Mouse (Mus musculus) stomach, postnatal 0 days (tissue): ENCODE measurements around the gene Klc3. TPM values are rescaled to one million over a fixed set of nuclear protein-coding genes. Genes with fewer than 3 reads are reported as not detected.

ENCODE experiments used
- ATAC-seq: fragments of 200-750 bp; cut with Nextera tagmentation; 2 replicates; pipeline ENCODE4 v1.8.0; 2017; ENCODE audit not compliant: low FRiP score, low TSS enrichment
- DNase-seq: peaks from one replicate; pipeline ENCODE4 v3.0.0-alpha.2; 2016; ENCODE audit warnings: low spot score
- H3K27ac ChIP-seq: fragments of 300-500 bp; sonication (generic); replicated peaks from 2 replicates; pipeline ENCODE4 v1.5.1; 2014; ENCODE audit warnings: mild to moderate bottlenecking, control low read depth
- H3K27me3 ChIP-seq: fragments of 300-500 bp; sonication (generic); 2 replicates; pipeline ENCODE4 v1.6.1; 2014; ENCODE audit warnings: low read length; ENCODE audit not compliant: control insufficient read depth, insufficient read depth
- H3K36me3 ChIP-seq: fragments of 300-500 bp; sonication (generic); 2 replicates; pipeline ENCODE4 v1.6.1; 2014; ENCODE audit warnings: low read length, mixed read lengths; ENCODE audit not compliant: control insufficient read depth, insufficient read depth
- H3K4me1 ChIP-seq: fragments of 300-500 bp; sonication (generic); replicated peaks from 2 replicates; pipeline ENCODE4 v1.6.1; 2014; ENCODE audit warnings: antibody characterized with exemption; ENCODE audit not compliant: control insufficient read depth, insufficient read depth
- H3K4me2 ChIP-seq: fragments of 300-500 bp; sonication (generic); replicated peaks from 2 replicates; pipeline ENCODE4 v1.6.1; 2014; ENCODE audit warnings: low read depth, mild to moderate bottlenecking, control low read depth, moderate library complexity
- H3K4me3 ChIP-seq: fragments of 300-500 bp; sonication (generic); 2 replicates; pipeline ENCODE4 v1.5.1; 2014; ENCODE audit warnings: low read depth, low read length, control low read depth
- H3K9ac ChIP-seq: fragments of 300-500 bp; sonication (generic); 2 replicates; pipeline ENCODE4 v1.6.1; 2014; ENCODE audit warnings: mild to moderate bottlenecking, low read length, control low read depth, mixed read lengths
- H3K9me3 ChIP-seq: fragments of 300-500 bp; sonication (generic); 2 replicates; pipeline ENCODE4 v1.6.1; 2016; ENCODE audit warnings: low read length; ENCODE audit not compliant: control insufficient read depth
- CTCF ChIP-seq: IDR thresholded peaks from 2 replicates; pipeline ENCODE4 v1.5.1; 2016; ENCODE audit warnings: antibody characterized with exemption, low read depth, mild to moderate bottlenecking, moderate library complexity
- EP300 ChIP-seq: optimal IDR thresholded peaks from 2 replicates; pipeline ENCODE3; 2016; ENCODE audit warnings: antibody characterized with exemption
- WGBS: fragments of 180-500 bp; shearing (Covaris S2); extraction: QIAGEN DNeasy Blood & Tissue Kit; methylation state at CpG from one replicate; pipeline ENCODE4 v1.1.7; 2014; 5-methylcytosine and 5-hydroxymethylcytosine counted together
- polyA plus RNA-seq: library from polyadenylated mRNA; unstranded; fragments of >200 nt; fragmentation: Nextera tagmentation; extraction: Ambion mirVana; gene quantifications from 2 replicates; pipeline ENCODE4 v1.2.1, GENCODE M21; 2015

The Klc3 gene
- polyA plus RNA-seq, 1 experiment from 2014 or later: 24.3 TPM

GRCm38 (mm10) chr7:19359299-19359891 lies 44.5 kb downstream of the Klc3 start, which contains the start of the genes Cd3eap and Ppp1r13l:
Gene Cd3eap (minus strand): TSS chr7:19359483.
Gene Ppp1r13l (plus strand): TSS chr7:19359749.
- Histone ChIP-seq H3K4me1 (peaks cover 3% of the 10 kb centered on the region; the same call in 1 of the 2 replicates), H3K4me2 (peak within 1 kb of the TSS; percentile 92), H3K4me3 (peak within 1 kb of the TSS; percentile 73), H3K36me3 (peaks cover 2% of the 10 kb centered on the region; the same call in 1 of the 2 replicates), H3K27me3 (no peaks in the 10 kb centered on the region), H3K27ac (peak within 1 kb of the TSS; percentile 88), H3K9me3 (no peaks in the 10 kb centered on the region), H3K9ac (peak within 1 kb of the TSS; percentile 73)
- TF ChIP-seq EP300: peak; percentile 16
- no peak for TF ChIP-seq CTCF
- ATAC-seq (peak; percentile 56), DNase-seq (peak; percentile 88)
- WGBS: under 1% methylated on average over 31 of the region's 31 CpGs

- Histone ChIP-seq H3K27me3 (no peaks in the 10 kb centered on the region), H3K36me3 (peaks cover 4% of the 10 kb centered on the region; the same call in 1 of the 2 replicates), H3K9me3 (no peaks in the 10 kb centered on the region), H3K9ac (peak overlapping the region; percentile 67), H3K27ac (no peak overlapping the region), H3K4me1 (peaks cover 3% of the 10 kb centered on the region; the same call in 1 of the 2 replicates), H3K4me2 (peak overlapping the region; percentile 92), H3K4me3 (peak overlapping the region; percentile 73)
- ATAC-seq (no peak), DNase-seq (no peak)
- 11% methylated on average over 13 of the region's 13 CpGs for WGBS
- TF ChIP-seq EP300 (no peak), CTCF (no peak)
Observed at GRCm38 (mm10) chr7:19358634-19359033, 45.3 kb downstream of the Klc3 start.

- H3K27ac ChIP-seq: no peak overlapping the region
- ATAC-seq (no peak), DNase-seq (no peak)
- TF ChIP-seq CTCF (no peak), EP300 (no peak)
- H3K4me3 ChIP-seq: no peak overlapping the region
- H3K9me3 ChIP-seq: no peaks in the 10 kb centered on the region
- peak overlapping the region; percentile 92 for H3K4me2 ChIP-seq
- WGBS: 88% methylated on average over 25 of the region's 25 CpGs
- H3K4me1 ChIP-seq: peaks cover 3% of the 10 kb centered on the region; the same call in 1 of the 2 replicates
- H3K27me3 ChIP-seq: no peaks in the 10 kb centered on the region
- H3K36me3 ChIP-seq: peaks cover 4% of the 10 kb centered on the region; the same call in 1 of the 2 replicates
- no peak overlapping the region for H3K9ac ChIP-seq
Observed at GRCm38 (mm10) chr7:19357381-19358375, 46.2 kb downstream of the Klc3 start.

GRCm38 (mm10) chr7:19356311-19356710 lies 47.6 kb downstream of the Klc3 start:
- no peaks in the 10 kb centered on the region for H3K9me3 ChIP-seq
- TF ChIP-seq EP300: no peak
- TF ChIP-seq CTCF: no peak
- H3K4me3 ChIP-seq: no peak overlapping the region
- WGBS: 63% methylated on average over 10 of the region's 10 CpGs
- ATAC-seq (no peak), DNase-seq (no peak)
- H3K9ac ChIP-seq: no peak overlapping the region
- H3K4me1 ChIP-seq: 0 out of 2 replicates have a peak, but pooled peaks cover 3% of the 10 kb centered on the region
- peaks cover 4% of the 10 kb centered on the region; the same call in 1 of the 2 replicates for H3K36me3 ChIP-seq
- no peak overlapping the region for H3K27ac ChIP-seq
- no peaks in the 10 kb centered on the region for H3K27me3 ChIP-seq
- no peak overlapping the region for H3K4me2 ChIP-seq

- DNase-seq: no peak
- no peaks in the 10 kb centered on the region for H3K9me3 ChIP-seq
- no peak overlapping the region for H3K4me2 ChIP-seq
- H3K9ac ChIP-seq: no peak overlapping the region
- TF ChIP-seq EP300 (no peak), CTCF (no peak)
- WGBS: 92% methylated on average over 5 of the region's 5 CpGs
- no peaks in the 10 kb centered on the region for H3K27me3 ChIP-seq
- no peak for ATAC-seq
- no peak overlapping the region for H3K27ac ChIP-seq
- H3K4me1 ChIP-seq: no peaks in the 10 kb centered on the region
- peaks cover 12% of the 10 kb centered on the region; the same call in 1 of the 2 replicates for H3K36me3 ChIP-seq
- H3K4me3 ChIP-seq: no peak overlapping the region
Observed at GRCm38 (mm10) chr7:19354991-19355390, 48.9 kb downstream of the Klc3 start.
